Mouse (Mus musculus) liver, embryonic 14.5 days (tissue): ENCODE measurements around the gene Nucb1.
A peak's percentile ranks its signal among the peaks of the same experiment; 100 is the strongest.

Experiments used
- CTCF ChIP-seq: IDR thresholded peaks from 2 replicates; pipeline ENCODE4 v1.5.1; 2016; ENCODE audit warnings: antibody characterized with exemption, low read depth, control low read depth
- EP300 ChIP-seq: IDR thresholded peaks from 2 replicates; pipeline ENCODE4 v1.6.1; 2016; ENCODE audit warnings: antibody characterized with exemption, low read depth

DNA sequence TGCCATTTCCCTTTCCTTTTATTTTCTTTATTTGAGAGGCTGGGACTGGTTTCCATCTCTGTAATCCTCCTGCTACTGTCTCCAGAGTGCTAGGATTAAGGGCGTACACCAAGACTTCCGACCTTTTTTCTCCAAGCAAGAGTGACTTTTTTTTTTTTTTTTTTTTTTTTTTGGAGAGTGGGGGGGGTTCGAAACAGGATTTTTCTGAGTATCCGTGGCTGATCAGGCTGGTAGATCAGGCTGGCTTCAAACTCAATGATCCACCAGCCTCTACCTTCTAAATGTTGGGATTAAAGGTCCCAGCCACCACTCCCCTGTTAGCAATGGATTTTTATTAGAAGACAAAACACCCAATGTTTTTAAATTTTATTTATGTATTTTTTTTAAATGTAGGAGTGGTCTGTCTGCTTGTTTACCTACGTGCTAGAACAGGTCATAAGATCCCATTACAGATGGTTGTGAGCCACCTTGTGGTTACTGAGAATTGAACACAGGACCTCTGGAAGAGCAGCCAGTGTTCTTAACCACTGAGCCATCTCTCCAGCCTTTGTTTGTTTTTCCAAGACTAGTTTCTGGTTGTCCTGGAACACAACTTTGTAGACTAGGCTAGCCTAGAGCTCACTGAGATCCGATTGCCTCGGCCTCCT, 16.4 kb upstream of the Nucb1 start:
- peak; percentile 71 for TF ChIP-seq CTCF
- peak; percentile 2; the same call in 1 of the 2 replicates for TF ChIP-seq EP300
